Mouse (Mus musculus) neural tube, embryonic 13.5 days (tissue): ENCODE data around the gene Dapk3. TPM values are rescaled to one million over a fixed set of nuclear protein-coding genes. Genes with fewer than 3 reads are reported as not detected.

Experiments used
- ATAC-seq: fragments of 200-750 bp; cut with Nextera tagmentation; 2 replicates; pipeline ENCODE4 v1.8.0; 2017; ENCODE audit warnings: low read depth, mild to moderate bottlenecking, moderate TSS enrichment, moderate library complexity
- H3K27ac ChIP-seq: fragments of 300-500 bp; sonication (generic); replicated peaks from 2 replicates; pipeline ENCODE4 v1.5.1; 2015; ENCODE audit warnings: moderate library complexity, mild to moderate bottlenecking, inconsistent platforms
- H3K27me3 ChIP-seq: fragments of 300-500 bp; sonication (generic); 2 replicates; pipeline ENCODE4 v1.6.1; 2015; ENCODE audit warnings: mild to moderate bottlenecking, inconsistent platforms
- H3K36me3 ChIP-seq: fragments of 300-500 bp; sonication (generic); 2 replicates; pipeline ENCODE4 v1.6.1; 2015; ENCODE audit warnings: mild to moderate bottlenecking, inconsistent platforms
- H3K4me1 ChIP-seq: fragments of 300-500 bp; sonication (generic); replicated peaks from 2 replicates; pipeline ENCODE4 v1.6.1; 2015; ENCODE audit warnings: inconsistent platforms
- H3K4me2 ChIP-seq: fragments of 300-500 bp; sonication (generic); 2 replicates; pipeline ENCODE4 v1.6.1; 2015; ENCODE audit warnings: inconsistent platforms, mild to moderate bottlenecking, moderate library complexity
- H3K4me3 ChIP-seq: fragments of 300-500 bp; sonication (generic); 2 replicates; pipeline ENCODE4 v1.5.1; 2015; ENCODE audit warnings: mild to moderate bottlenecking, inconsistent platforms
- H3K9ac ChIP-seq: fragments of 300-500 bp; sonication (generic); 2 replicates; pipeline ENCODE4 v1.6.1; 2015; ENCODE audit warnings: moderate library complexity, mild to moderate bottlenecking, inconsistent platforms
- H3K9me3 ChIP-seq: fragments of 300-500 bp; sonication (generic); 2 replicates; pipeline ENCODE4 v1.6.1; 2016; ENCODE audit warnings: inconsistent platforms
- WGBS: fragments of 180-500 bp; shearing (Covaris S2); methylation state at CpG from one replicate; pipeline ENCODE4 v1.1.7; 2015; 5-methylcytosine and 5-hydroxymethylcytosine counted together
- polyA plus RNA-seq: library from polyadenylated mRNA; unstranded; fragments of >200 nt; fragmentation: Nextera tagmentation; extraction: Ambion mirVana; gene quantifications from 2 replicates; pipeline ENCODE4 v1.2.1, GENCODE M21; 2015

Gene Dapk3
- polyA plus RNA-seq, 1 experiment from 2014 or later: 79.1 TPM

DNA sequence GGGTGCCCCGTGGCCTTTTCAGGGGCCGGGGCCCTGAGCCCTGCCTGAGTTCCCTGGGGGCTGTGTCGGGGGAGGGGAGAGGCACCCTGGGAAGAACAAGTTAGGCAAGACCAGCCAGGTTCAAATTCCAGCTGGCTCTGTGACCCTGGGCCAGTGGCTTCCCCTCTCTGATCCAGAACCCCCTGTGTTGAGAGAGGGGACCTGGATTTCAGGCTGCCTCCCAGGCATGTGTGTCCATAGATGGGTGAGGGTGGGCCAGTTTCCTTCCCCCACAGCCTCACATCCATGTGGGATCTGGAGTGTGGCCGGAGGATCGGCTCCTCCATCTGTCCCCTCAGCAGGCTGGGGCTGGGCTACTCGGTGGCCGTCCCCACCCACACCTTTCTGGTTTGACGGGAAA is 42.8 kb upstream of the Dapk3 start:
- 63% methylated on average over 8 of the region's 8 CpGs for WGBS
- ATAC-seq: no peak
- H3K4me2 ChIP-seq: peak overlapping the region; percentile 97
- H3K36me3 ChIP-seq: peaks cover 17% of the 10 kb centered on the region
- peaks cover 8% of the 10 kb centered on the region for H3K27me3 ChIP-seq
- H3K27ac ChIP-seq: peak overlapping the region; percentile 23; the same call in 1 of the 2 replicates
- H3K9me3 ChIP-seq: no peaks in the 10 kb centered on the region
- peak overlapping the region; percentile 85 for H3K4me3 ChIP-seq
- peaks cover 68% of the 10 kb centered on the region for H3K4me1 ChIP-seq
- H3K9ac ChIP-seq: peak overlapping the region; percentile 87; the same call in 1 of the 2 replicates

GRCm38 (mm10) chr10:81140717-81141454 is 41.9 kb upstream of the Dapk3 start:
- peak overlapping the region; percentile 14 for H3K4me3 ChIP-seq
- peaks cover 66% of the 10 kb centered on the region for H3K4me1 ChIP-seq
- peak overlapping the region; percentile 87 for H3K9ac ChIP-seq

DNA sequence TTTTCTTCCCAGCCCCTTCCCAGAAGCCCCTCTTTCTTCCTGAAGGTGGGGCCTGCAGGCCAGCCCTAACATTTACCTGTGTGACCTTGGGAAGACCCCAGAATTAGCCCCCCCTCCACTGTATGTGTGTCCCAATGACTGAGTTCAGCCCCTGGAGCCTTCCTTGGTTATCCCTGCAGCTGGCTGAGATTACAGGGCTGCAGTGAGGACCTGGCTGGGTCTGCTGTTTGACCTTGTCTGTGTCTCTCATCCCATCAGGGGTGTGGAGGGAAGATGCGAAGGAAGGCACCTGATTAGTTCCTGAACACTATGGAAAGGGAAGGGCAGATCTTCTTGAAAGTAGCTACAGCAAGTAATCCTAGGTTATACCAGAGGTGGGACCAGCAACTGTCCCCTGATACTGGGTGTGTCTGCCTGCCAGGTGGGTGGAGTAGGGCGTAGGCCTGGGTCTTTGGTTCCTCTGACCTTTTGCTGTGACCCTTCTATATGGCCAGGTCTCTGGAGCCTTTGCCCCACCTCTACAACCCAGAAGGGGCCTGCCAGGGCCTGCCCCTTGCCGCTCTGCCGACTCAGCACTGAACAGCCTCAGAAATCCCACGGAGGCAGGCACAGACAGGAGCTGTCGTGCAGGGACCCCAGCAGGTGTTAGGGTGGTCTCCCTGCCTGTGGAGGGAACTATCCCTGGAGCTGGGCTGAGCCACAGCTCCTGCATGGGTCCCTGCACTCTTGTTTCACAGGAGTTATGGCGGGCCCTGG is 41.2 kb upstream of the Dapk3 start:
- WGBS: 81% methylated on average over 7 of the region's 7 CpGs
- H3K27me3 ChIP-seq: no peaks in the 10 kb centered on the region
- no peak overlapping the region for H3K4me3 ChIP-seq
- peaks cover 34% of the 10 kb centered on the region for H3K36me3 ChIP-seq
- ATAC-seq: no peak
- peak overlapping the region; percentile 87 for H3K9ac ChIP-seq
- H3K4me1 ChIP-seq: peaks cover 65% of the 10 kb centered on the region
- peak overlapping the region; percentile 97 for H3K4me2 ChIP-seq
- H3K9me3 ChIP-seq: no peaks in the 10 kb centered on the region
- 0 out of 2 replicates have a peak overlapping the region, but pooled peaks have one; percentile 38 for H3K27ac ChIP-seq

More at GRCm38 (mm10) chr10:81140717-81141454, 41.9 kb upstream of the Dapk3 start:
- 56% methylated on average over 10 of the region's 10 CpGs for WGBS
- peak overlapping the region; percentile 23; the same call in 1 of the 2 replicates for H3K27ac ChIP-seq
- no peak for ATAC-seq
- peak overlapping the region; percentile 97 for H3K4me2 ChIP-seq
- peaks cover 26% of the 10 kb centered on the region for H3K36me3 ChIP-seq
- H3K9me3 ChIP-seq: no peaks in the 10 kb centered on the region
- H3K27me3 ChIP-seq: no peaks in the 10 kb centered on the region

DNA sequence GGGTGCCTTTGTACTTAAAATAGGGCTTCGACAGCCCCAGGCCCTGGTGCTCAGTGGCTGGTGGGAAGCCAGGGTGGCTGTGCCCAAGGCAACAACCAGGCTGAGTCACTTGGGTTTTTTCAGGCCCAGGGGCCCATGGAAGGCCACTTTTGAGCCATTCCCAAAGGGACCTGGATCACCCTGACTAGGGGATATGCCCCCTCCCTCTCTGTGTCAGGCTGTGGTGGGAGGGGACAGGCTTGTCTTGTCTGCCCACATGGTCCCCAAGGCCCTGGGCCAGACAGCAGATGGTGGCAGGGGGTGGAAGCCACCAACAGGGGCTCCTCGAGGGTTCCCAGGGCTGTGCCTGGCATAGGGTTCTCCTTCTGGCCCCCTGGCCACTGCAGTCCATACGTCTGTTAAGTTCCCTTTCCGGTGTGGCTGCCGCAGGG is 40.2 kb upstream of the Dapk3 start:
- Histone ChIP-seq H3K9me3 (no peaks in the 10 kb centered on the region), H3K9ac (peak overlapping the region; percentile 17; the same call in 1 of the 2 replicates), H3K4me1 (peaks cover 65% of the 10 kb centered on the region), H3K27me3 (no peaks in the 10 kb centered on the region), H3K4me3 (no peak overlapping the region), H3K36me3 (peaks cover 43% of the 10 kb centered on the region), H3K4me2 (no peak overlapping the region), H3K27ac (peak overlapping the region; percentile 42)
- 50% methylated on average over 5 of the region's 5 CpGs for WGBS
- no peak for ATAC-seq

DNA sequence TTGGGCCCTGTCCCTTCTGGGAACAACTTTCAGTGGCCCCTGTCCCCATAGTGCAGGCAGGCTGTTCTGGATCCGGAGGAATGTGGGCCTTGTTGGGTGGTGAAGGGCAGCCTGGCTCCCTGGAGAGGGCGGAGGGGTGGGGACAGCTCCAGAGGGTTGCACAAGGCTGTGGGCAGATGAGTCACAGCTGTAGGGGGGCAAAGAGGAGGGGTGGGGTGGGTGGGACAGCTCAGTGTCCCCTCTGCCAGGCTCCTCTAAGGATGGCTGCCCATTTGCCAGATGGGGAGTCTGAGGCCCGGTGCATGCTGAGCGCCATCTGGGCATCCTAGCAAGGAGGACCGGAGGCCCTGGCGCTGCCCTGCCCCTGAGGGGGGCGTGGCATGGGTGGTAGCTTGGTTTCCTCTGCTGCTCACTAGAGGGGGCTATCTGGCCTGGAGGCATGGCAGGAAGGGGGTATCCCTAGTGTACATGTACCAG is 39.6 kb upstream of the Dapk3 start:
- no peak for ATAC-seq
- no peak overlapping the region for H3K9ac ChIP-seq
- H3K27ac ChIP-seq: peak overlapping the region; percentile 42; the same call in 1 of the 2 replicates
- H3K4me1 ChIP-seq: peaks cover 62% of the 10 kb centered on the region
- no peaks in the 10 kb centered on the region for H3K27me3 ChIP-seq
- no peak overlapping the region for H3K4me2 ChIP-seq
- WGBS: 86% methylated on average over 7 of the region's 7 CpGs
- no peaks in the 10 kb centered on the region for H3K9me3 ChIP-seq
- H3K36me3 ChIP-seq: peaks cover 49% of the 10 kb centered on the region
- H3K4me3 ChIP-seq: no peak overlapping the region

DNA sequence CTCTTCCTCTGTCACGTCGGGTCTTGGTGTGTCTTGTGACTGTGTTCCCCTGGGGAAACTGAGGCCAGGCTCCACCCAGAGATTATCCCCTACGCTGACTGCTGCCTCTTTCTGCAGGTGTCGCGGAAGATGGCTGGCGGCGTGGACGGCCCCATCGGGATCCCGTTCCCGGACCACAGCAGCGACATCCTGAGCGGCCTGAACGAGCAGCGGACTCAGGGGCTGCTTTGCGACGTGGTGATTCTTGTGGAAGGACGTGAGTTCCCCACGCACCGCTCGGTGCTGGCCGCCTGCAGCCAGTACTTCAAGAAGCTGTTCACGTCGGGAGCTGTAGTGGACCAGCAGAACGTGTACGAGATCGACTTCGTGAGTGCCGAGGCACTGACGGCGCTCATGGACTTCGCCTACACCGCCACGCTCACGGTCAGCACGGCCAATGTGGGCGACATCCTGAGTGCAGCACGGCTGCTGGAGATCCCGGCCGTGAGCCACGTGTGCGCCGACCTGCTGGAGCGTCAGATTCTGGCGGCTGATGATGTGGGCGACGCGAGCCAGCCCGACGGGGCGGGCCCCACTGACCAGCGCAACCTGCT is 38.9 kb upstream of the Dapk3 start:
- Histone ChIP-seq H3K9ac (no peak overlapping the region), H3K36me3 (peaks cover 57% of the 10 kb centered on the region), H3K9me3 (no peaks in the 10 kb centered on the region), H3K4me1 (peaks cover 54% of the 10 kb centered on the region), H3K4me2 (no peak overlapping the region), H3K4me3 (no peak overlapping the region), H3K27me3 (no peaks in the 10 kb centered on the region), H3K27ac (no peak overlapping the region)
- ATAC-seq: no peak
- 94% methylated on average over 52 of the region's 52 CpGs for WGBS

- no peak overlapping the region for H3K4me3 ChIP-seq
- H3K27ac ChIP-seq: no peak overlapping the region
- ATAC-seq: no peak
- no peaks in the 10 kb centered on the region for H3K27me3 ChIP-seq
- H3K9me3 ChIP-seq: no peaks in the 10 kb centered on the region
- H3K4me1 ChIP-seq: peaks cover 47% of the 10 kb centered on the region
- peaks cover 64% of the 10 kb centered on the region for H3K36me3 ChIP-seq
- WGBS: 96% methylated on average over 27 of the region's 27 CpGs
- no peak overlapping the region for H3K9ac ChIP-seq
- H3K4me2 ChIP-seq: no peak overlapping the region
These were observed 38.1 kb upstream of the Dapk3 start for GRCm38 (mm10) chr10:81144667-81145066.

- no peak overlapping the region for H3K4me2 ChIP-seq
- H3K4me3 ChIP-seq: no peak overlapping the region
- H3K9ac ChIP-seq: no peak overlapping the region
- peaks cover 41% of the 10 kb centered on the region for H3K4me1 ChIP-seq
- H3K9me3 ChIP-seq: no peaks in the 10 kb centered on the region
- 95% methylated on average over 6 of the region's 6 CpGs for WGBS
- ATAC-seq: no peak
- no peak overlapping the region for H3K27ac ChIP-seq
- H3K36me3 ChIP-seq: peaks cover 69% of the 10 kb centered on the region
- H3K27me3 ChIP-seq: no peaks in the 10 kb centered on the region
These were observed 37.5 kb upstream of the Dapk3 start for GRCm38 (mm10) chr10:81145307-81145706.

GRCm38 (mm10) chr10:81145778-81146177 is 37.0 kb upstream of the Dapk3 start:
- Histone ChIP-seq H3K27ac (no peak overlapping the region), H3K27me3 (no peaks in the 10 kb centered on the region), H3K36me3 (peaks cover 72% of the 10 kb centered on the region), H3K9ac (no peak overlapping the region), H3K4me3 (no peak overlapping the region), H3K9me3 (no peaks in the 10 kb centered on the region), H3K4me1 (peaks cover 36% of the 10 kb centered on the region), H3K4me2 (no peak overlapping the region)
- no peak for ATAC-seq
- WGBS: 79% methylated on average over 7 of the region's 7 CpGs

DNA sequence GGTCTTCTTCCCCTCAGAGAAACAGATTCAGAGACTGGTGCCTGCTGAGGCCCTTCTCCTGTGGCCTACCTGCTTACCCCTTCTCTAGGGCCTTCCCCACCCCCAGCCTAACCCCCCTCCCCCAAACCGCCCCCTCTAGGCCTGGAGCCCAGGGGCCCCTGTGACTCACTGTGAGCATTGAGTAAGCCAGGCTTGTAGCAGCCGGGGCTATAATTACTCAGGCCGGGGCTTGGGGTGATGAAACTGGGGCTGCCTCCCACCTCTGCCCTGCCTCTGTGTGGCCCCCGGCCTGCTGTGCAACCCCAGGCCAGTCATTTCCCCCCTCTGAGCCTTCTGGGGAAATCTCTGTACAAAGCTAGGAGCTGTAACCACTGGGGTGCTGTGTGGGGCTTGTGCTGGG is 36.5 kb upstream of the Dapk3 start:
- Histone ChIP-seq H3K9me3 (no peaks in the 10 kb centered on the region), H3K36me3 (peaks cover 72% of the 10 kb centered on the region)
- WGBS: 84% methylated on average over 4 of the region's 4 CpGs

GRCm38 (mm10) chr10:81151261-81151660 is 31.5 kb upstream of the Dapk3 start:
- WGBS: 80% methylated on average over 6 of the region's 6 CpGs
- Histone ChIP-seq H3K4me2 (no peak overlapping the region), H3K9me3 (no peaks in the 10 kb centered on the region), H3K4me1 (0 out of 2 replicates have a peak, but pooled peaks cover 7% of the 10 kb centered on the region), H3K27me3 (no peaks in the 10 kb centered on the region), H3K27ac (no peak overlapping the region), H3K9ac (no peak overlapping the region), H3K4me3 (no peak overlapping the region), H3K36me3 (peaks cover 83% of the 10 kb centered on the region)
- no peak for ATAC-seq

More for the DNA sequence above, 36.5 kb upstream of the Dapk3 start:
- ATAC-seq: no peak
- H3K4me2 ChIP-seq: no peak overlapping the region
- no peak overlapping the region for H3K4me3 ChIP-seq
- no peaks in the 10 kb centered on the region for H3K27me3 ChIP-seq
- H3K27ac ChIP-seq: no peak overlapping the region
- H3K4me1 ChIP-seq: peaks cover 31% of the 10 kb centered on the region
- H3K9ac ChIP-seq: no peak overlapping the region

DNA sequence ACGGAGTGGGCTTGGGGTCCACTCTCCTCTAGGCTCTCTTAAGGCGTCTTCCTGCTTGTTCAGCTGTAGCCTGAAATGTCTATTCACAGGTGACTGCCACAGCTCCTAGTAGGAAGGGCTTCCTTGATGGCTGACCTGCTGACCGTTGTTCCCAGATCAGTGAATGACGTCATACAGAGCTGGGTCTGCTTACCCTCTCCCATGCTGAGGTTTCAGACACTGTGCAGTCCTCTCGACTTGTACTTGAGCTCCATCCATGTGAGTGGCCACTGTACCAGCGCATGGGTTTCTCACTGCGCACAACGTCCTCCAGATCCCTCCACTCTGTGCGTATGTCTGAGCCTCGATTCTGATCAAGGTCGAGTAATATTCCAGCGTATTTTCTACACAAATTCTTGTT is 30.2 kb upstream of the Dapk3 start:
- peak overlapping the region; percentile 0; the same call in 1 of the 2 replicates for H3K27ac ChIP-seq
- H3K9me3 ChIP-seq: no peaks in the 10 kb centered on the region

More for the DNA sequence above, 30.2 kb upstream of the Dapk3 start:
- H3K4me1 ChIP-seq: 0 out of 2 replicates have a peak, but pooled peaks cover 7% of the 10 kb centered on the region
- H3K9ac ChIP-seq: no peak overlapping the region
- H3K27me3 ChIP-seq: no peaks in the 10 kb centered on the region
- no peak for ATAC-seq
- no peak overlapping the region for H3K4me3 ChIP-seq
- H3K4me2 ChIP-seq: no peak overlapping the region
- WGBS: 80% methylated on average over 12 of the region's 12 CpGs
- peaks cover 83% of the 10 kb centered on the region for H3K36me3 ChIP-seq
